Mouse (Mus musculus) retina, postnatal 1 day (tissue): ENCODE data around the gene Gstz1.
"Not testable (repeated sequence)": the region's sequence is repeated elsewhere in the genome, so short reads cannot be mapped to it uniquely, and the experiment has no call there.

Experiments used
- DNase-seq: peaks from one replicate; pipeline ENCODE4 v3.0.0-alpha.2; 2012

Gstz1 gene

GRCm38 (mm10) chr12:87160310-87160709 lies 13.3 kb downstream of the Gstz1 start:
- DNase-seq = no peak

- no peak for DNase-seq
Observed at GRCm38 (mm10) chr12:87160815-87161214, 13.8 kb downstream of the Gstz1 start.

- no peak for DNase-seq
Observed at GRCm38 (mm10) chr12:87175194-87175946, 28.4 kb downstream of the Gstz1 start.

- no peak for DNase-seq
Observed at GRCm38 (mm10) chr12:87177631-87178030, 30.7 kb downstream of the Gstz1 start.

- DNase-seq = no peak
Observed at GRCm38 (mm10) chr12:87193008-87193407, 46.0 kb downstream of the Gstz1 start.

GRCm38 (mm10) chr12:87195069-87195468 lies 48.1 kb downstream of the Gstz1 start:
- no peak for DNase-seq

GRCm38 (mm10) chr12:87196310-87196709 lies 49.3 kb downstream of the Gstz1 start:
- no peak for DNase-seq

- no peak for DNase-seq
Observed at GRCm38 (mm10) chr12:87198792-87199191, 51.8 kb downstream of the Gstz1 start.

GRCm38 (mm10) chr12:87199206-87199972 lies 52.4 kb downstream of the Gstz1 start, which contains the start of gene Samd15:
Samd15 (plus strand) TSS chr12:87199723.
- DNase-seq = no peak

- peak; percentile 92 for DNase-seq
Observed at GRCm38 (mm10) chr12:87199973-87200586, 53.1 kb downstream of the Gstz1 start, which contains the start of gene Tmed8. Tmed8 (minus strand) TSS chr12:87200454.

- no peak for DNase-seq
Observed at GRCm38 (mm10) chr12:87201694-87202093, 54.7 kb downstream of the Gstz1 start.

GRCm38 (mm10) chr12:87205789-87206188 lies 58.8 kb downstream of the Gstz1 start:
- not testable (repeated sequence) for DNase-seq

- no peak for DNase-seq
Observed at GRCm38 (mm10) chr12:87212844-87213606, 66.1 kb downstream of the Gstz1 start.
